Mouse (Mus musculus): ENCODE measurements at regions not wholly inside any gene's neighbourhood (a gene's known extent, or its start where the extent isn't known, plus 50 kb on each side); places are given as distances from the start of the nearest gene placed in this dataset. TPM values are rescaled to one million over a fixed set of nuclear protein-coding genes. Genes with fewer than 3 reads are reported as not detected.
A peak's percentile ranks its signal among the peaks of the same experiment; 100 is the strongest.

DNA sequence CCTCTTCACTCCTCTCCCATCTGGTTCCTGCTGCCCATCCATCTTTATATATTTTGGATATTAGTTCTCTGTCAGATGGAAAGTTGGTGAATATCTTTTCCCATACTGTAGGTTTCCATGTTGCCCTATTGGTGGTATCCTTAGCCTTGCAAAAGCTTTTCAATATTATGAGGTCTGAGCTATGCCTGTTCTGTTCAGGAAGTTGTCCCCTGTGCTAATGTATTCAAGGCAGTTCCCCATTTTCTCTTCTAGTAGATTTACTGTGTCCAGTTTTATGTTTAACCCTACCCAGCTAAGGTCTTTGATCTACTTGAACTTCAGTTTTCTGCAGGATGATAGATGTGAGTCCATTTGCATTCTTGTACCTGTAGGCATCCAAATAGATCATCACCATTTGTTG is 109.4 kb upstream of the Tusc1 start:
- DNase-seq: no peak

- no peak for DNase-seq
These were observed 103.5 kb upstream of the Tusc1 start for GRCm38 (mm10) chr4:93438587-93439336.

DNA sequence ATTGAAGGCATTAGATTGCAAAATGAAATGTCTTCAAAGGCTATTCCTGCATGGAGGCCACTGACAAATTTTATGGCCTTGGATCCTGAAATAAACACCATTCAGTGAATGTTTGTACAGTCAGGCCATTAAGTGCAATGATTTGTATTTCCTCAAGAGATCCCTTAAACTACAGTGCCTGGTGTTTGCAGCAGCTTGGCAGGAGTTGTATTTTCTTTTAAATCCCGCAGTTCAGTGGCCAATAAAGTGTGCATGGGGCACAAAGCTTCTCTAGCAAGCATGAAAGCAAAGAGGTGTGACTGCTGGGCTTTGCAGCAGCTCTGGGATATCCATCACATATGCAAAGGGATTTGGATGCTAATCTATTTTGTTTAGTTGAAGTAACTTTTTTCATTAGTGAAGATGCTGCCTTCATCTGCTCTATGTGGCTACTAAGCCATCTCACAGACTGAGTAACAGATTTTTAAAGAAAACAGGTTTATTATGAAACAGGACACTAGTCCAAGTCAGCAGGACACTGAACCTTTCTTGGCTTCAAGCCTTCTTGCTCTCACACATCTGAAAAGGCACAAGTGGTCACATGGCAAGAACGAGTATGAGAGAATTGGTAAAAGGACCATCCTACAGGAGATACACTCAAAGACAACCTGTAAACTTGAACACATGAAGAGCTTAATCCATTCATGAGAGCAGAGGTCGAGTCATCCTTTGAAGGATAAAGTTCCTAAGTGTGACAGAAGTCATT is 102.2 kb upstream of the Tusc1 start:
- DNase-seq: peak in 1 of 2 experiments; percentile 3

DNA sequence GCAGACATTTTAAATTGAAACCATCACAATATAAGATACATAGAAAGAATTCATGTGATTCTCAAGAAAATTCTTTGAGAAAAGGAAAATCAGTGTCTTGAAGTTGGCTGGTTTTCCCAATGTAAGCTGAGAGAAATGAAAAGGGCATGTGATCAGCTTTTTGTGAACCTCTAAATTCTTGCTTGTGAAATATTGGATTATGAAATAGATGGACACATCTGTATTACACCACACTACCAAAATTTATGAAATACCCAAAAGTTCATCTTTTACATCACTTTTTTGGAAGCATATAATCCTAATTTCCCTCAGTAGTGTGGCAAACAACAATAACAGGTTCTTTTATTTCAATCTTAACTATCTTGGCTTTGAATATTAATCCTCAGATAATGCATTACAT is 77.4 kb upstream of the Tusc1 start:
- no peak for DNase-seq

- DNase-seq: no peak
These were observed 71.6 kb upstream of the Tusc1 start for GRCm38 (mm10) chr4:93406876-93407275.

DNA sequence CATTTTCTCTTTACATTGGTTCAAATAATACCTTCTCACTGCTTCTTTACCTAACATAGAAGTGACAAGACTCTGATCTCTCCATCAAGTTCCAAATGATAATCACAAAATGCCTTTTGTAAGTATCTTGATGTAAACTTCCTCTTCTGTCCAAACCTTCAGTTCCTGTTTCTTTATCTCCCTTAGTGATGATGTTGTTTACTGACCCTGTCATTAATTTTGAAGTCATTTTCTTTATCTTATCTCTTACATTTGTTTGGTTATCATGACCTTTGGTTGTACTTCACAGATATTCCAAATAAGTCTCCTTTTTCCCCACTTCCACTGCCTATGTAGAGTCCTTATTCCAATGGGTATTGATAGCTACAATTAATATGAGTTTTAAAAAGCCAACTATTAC is 65.3 kb upstream of the Tusc1 start:
- no peak for DNase-seq

Small RNAs in the stretch of these regions (microRNA-seq; reads per million reads assigned to microRNA genes)
- not detected for gene Gm22619

Data from adrenal gland, postnatal 36 days (tissue).